Mouse (Mus musculus) hematopoietic stem cell, adult 5-6 weeks (primary cell): ENCODE measurements around the gene Mob3a. TPM values are rescaled to one million over a fixed set of nuclear protein-coding genes. Genes with fewer than 3 reads are reported as not detected.

Experiments used
- ATAC-seq, 2 experiments: fragments of 125-278 bp in 1 of 2; replicated peaks in 1 of 2; 2 replicates each; pipeline ENCODE4 v1.8.0; 2016 to 2017; ENCODE audit warnings: inconsistent platforms in 2 of 2, mild to moderate bottlenecking in 2 of 2, moderate number of reproducible peaks in 2 of 2, low read depth in 1 of 2, moderate TSS enrichment in 1 of 2; ENCODE audit not compliant: low FRiP score in 2 of 2, poor library complexity in 2 of 2, severe bottlenecking in 2 of 2, insufficient read depth in 1 of 2, low TSS enrichment in 1 of 2
- total RNA-seq: library from RNA; stranded (forward); fragments of 172-1452, 232-1000 nt; gene quantifications from 2 replicates; pipeline ENCODE4 v1.2.3, GENCODE M21; 2017

The Mob3a gene
- total RNA-seq, 1 experiment from 2014 or later: 81.1 TPM

- no peak for ATAC-seq
Measured at GRCm38 (mm10) chr10:80671251-80671650, 30.5 kb downstream of the Mob3a start.

- no peak for ATAC-seq
Measured at GRCm38 (mm10) chr10:80670531-80670930, 31.2 kb downstream of the Mob3a start.

- ATAC-seq: peak; percentile 7 to 30; a peak in 2 of 4 replicates
Measured at GRCm38 (mm10) chr10:80669737-80670485, 31.9 kb downstream of the Mob3a start.

DNA sequence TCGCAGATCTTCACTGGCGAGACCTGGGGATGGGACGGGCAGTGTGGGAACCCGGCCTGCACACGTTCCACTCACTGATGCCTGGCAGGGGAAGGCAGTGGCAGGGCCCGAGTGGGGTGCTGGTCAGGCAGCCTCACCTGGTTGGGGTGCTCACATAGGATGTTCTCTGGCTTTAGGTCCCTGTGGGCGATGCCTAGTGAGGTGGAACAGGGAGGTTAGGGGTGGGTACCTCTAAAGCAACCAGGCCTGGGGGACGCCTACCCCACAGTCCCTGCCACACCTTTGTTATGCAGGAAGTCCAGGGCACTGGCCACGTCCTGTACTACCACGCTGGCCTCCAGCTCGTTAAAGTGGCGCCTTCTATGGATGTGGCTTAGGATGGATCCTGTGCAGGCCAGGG is 32.8 kb downstream of the Mob3a start:
- no peak for ATAC-seq

DNA sequence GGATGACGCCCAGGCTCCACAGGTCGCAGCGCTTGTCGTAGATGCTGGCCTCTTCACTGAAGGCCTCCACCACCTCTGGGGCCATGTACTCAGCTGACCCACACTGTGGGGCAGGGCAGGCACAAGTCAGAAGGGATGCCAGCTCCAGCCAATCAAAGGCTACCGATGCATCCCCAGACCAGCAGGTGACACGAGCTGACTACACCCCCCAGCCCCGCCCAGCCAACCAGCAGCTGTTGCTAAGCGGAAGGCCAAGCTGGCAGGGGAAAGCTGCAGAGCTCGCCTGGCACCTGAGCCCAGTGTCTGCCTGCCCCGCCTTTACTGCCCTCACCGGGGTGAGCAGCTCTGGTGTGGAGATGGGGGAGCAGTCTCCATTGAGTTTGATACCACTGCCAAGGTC is 33.2 kb downstream of the Mob3a start:
- ATAC-seq: no peak

DNA sequence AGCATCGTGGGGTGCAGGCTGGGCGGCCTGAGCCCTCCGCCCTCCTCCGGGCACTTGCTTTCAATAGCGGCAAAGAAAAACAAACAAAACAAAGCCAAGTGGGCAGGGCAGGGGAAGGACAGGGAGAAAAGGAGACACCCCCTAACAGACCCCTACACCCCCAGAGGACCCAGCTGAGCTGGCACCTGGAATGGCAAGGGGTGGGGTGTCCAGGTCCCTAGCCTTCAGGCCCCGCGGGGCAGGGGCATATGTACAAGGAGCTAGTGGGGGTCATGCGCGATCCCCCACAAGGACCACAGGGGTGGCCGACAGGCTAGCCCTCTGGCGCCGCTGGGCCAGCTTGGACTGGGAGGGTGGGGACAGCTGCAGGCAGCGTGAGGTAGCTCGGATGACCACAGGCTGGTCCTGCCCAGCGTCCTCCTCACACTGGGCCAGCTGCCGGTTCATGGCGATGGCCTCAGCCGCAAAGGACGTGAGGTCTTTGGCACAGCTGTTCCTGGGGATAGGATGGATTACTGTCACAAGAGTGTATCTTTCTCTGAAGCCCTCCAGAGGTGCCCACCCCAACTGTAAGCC is 34.9 kb downstream of the Mob3a start:
- no peak for ATAC-seq

DNA sequence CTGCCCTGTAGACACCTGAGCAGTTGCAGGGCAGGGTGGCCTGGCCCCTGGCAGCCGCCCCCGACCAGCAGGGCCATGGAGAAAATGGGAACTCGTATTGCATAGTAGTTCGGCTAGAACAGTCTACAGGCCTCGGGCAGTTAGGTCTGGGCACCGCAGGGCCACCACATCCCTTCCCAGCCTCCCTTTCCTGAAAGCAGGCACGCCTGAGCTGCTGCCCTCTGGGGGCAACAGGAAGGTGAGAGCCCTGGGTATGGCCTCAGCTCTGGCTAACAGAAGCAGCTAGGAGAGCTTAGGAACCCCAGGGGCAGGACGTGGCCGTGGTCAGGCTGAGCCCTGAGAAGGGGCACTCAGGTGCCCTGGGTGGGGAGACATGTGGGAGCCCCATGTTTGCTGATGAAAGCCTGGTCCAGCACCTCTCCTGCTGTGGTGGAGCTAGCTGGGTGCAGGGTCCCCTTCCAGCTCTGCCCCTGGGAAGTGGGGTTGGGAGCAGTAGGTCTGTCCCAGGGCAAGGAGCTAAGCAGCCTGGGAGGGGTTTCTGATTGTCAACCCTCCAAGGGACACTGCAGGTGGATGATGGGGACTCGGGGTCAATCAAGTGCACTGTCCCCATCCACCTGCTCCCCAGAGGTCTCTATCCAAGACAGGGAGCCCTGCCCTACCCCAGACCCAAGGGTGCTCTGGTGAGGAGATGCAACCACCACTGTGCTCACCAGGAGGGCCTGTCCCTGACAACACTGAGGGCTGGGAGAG is 35.6 kb downstream of the Mob3a start:
- peak; percentile 8 to 44; a peak in 2 of 4 replicates for ATAC-seq

GRCm38 (mm10) chr10:80665459-80665858 is 36.3 kb downstream of the Mob3a start:
- no peak for ATAC-seq

DNA sequence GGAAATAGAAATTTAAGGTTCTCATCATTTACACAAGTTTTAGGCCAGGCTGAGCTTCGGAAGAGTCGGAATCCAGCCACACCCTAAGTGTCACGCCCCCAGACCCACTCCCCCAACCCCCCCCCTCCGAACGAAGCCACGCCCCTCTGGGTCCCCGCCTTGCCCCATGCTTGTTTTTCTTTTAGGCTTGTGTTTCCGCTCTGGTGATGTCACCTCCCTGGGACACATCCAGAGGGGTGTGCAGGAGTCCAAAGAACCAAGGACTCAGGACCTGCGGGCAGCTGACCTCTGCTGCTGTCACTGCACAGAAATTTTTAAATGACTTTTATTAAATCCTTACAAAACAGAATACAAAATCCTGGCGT is 36.8 kb downstream of the Mob3a start:
- ATAC-seq: 0 out of 4 replicates have a peak, but pooled peaks of 1 of the 2 experiments have one; percentile 5

DNA sequence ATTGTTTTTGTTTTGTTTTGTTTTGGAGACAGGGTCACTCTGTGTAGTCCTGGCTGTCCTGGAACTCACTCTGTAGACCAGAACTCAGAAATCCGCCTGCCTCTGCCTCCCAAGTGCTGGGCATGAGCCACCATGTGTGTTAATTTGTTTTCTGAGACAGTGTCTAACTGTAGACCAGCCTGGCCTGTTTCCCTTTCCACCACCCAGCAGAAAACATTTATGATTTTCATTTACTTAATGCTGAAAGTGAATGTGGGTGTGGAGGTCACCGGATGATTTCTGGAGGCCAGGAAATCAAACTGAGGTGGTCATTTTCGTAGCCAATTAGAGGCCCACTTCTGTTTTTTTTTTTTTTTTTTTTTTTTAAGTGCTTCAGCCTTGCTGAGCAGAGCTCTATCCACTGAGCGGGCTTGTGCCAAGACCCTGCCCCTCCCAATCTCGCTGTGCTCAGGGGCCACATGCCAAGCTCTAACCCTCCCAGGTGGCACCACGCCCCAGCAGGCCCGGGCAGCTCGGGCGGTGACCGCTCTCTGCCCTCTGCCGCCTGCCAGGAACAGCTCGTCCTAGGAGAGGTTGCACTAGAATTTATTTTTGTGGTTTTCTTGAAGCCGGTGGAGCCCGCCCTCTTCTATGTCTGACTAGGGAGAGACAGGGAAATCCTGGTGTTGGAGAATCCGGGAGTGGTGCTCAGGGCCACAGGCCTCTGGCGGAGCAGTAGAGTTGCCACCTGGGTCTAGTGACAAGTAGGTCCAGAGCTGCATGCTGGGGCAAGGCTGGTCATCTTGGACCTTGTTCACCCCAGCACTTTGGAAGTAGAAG is 37.4 kb downstream of the Mob3a start:
- peak; percentile 37 to 56 for ATAC-seq

DNA sequence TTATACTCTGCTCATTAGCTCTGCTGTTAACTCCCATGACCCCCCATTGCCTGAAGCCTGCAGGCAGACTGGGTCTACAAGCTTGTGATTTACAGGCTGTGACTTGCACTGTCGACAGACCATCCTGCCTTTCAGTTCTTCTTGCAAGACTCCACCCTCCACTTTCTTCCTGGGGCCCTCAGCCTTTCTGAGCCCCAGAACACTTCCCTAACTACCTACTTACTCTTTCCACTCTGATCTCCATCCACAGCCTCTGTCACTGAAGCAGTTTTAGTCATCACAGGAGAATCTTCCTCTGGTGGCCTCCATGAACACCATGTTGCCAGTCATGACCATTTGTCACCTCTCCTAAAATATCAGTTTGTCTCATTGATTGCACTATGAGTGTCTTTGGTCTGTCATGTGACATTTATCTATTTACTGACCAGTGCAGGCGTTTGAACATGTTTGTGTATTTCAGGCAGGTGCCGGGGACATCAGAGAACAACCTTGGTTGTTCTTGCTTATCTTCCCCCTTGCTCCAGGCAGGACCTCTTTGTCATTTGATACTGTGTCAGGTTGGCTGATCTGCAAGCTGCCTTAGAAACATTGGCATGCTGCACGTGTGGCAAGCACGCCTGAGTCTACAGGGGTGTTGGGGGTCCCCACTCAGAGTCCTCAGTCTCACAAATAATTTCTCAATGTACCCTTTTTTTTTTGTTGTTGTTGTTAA is 38.1 kb downstream of the Mob3a start:
- no peak for ATAC-seq

- ATAC-seq: no peak
Measured at GRCm38 (mm10) chr10:80661149-80661548, 40.6 kb downstream of the Mob3a start.

- ATAC-seq: 0 out of 4 replicates have a peak, but pooled peaks of 1 of the 2 experiments have one; percentile 50
Measured at GRCm38 (mm10) chr10:80659213-80659612, 42.6 kb downstream of the Mob3a start.

GRCm38 (mm10) chr10:80658841-80659202 is 43.0 kb downstream of the Mob3a start:
- peak; percentile 24 to 49; a peak in 2 of 4 replicates for ATAC-seq

GRCm38 (mm10) chr10:80658194-80658840 is 43.5 kb downstream of the Mob3a start:
- no peak for ATAC-seq

- no peak for ATAC-seq
Measured at GRCm38 (mm10) chr10:80656863-80657623, 44.7 kb downstream of the Mob3a start, which contains the start of gene Btbd2. Gene Btbd2 (minus strand): TSS chr10:80657071.
